Mouse (Mus musculus): ENCODE measurements at regions not wholly inside any gene's neighbourhood (a gene's known extent, or its start where the extent isn't known, plus 50 kb on each side); places are given as distances from the start of the nearest gene placed in this dataset.
"Not testable (repeated sequence)": the region's sequence is repeated elsewhere in the genome, so short reads cannot be mapped to it uniquely, and the experiment has no call there.

- DNase-seq = no peak
Measured at GRCm38 (mm10) chr7:36218386-36218785, 415.6 kb upstream of the Zfp507 start.

- peak; percentile 7 for DNase-seq
Measured at GRCm38 (mm10) chr7:36210034-36210433, 407.2 kb upstream of the Zfp507 start.

- DNase-seq = no peak
Measured at GRCm38 (mm10) chr7:36207525-36208260, 404.9 kb upstream of the Zfp507 start.

- DNase-seq = no peak
Measured at GRCm38 (mm10) chr7:36198091-36198700, 395.4 kb upstream of the Zfp507 start.

- DNase-seq = no peak
Measured at GRCm38 (mm10) chr7:36196154-36196720, 393.4 kb upstream of the Zfp507 start.

- DNase-seq = no peak
Measured at GRCm38 (mm10) chr7:36192645-36193044, 389.8 kb upstream of the Zfp507 start.

GRCm38 (mm10) chr7:36177947-36178346 is 375.1 kb upstream of the Zfp507 start:
- DNase-seq = no peak

- no peak for DNase-seq
Measured at GRCm38 (mm10) chr7:36175296-36175695, 372.5 kb upstream of the Zfp507 start.

GRCm38 (mm10) chr7:36172511-36172910 is 369.7 kb upstream of the Zfp507 start:
- DNase-seq = not testable (repeated sequence)

GRCm38 (mm10) chr7:36157270-36157945 is 354.6 kb upstream of the Zfp507 start:
- DNase-seq = no peak

- DNase-seq = no peak
Measured at GRCm38 (mm10) chr7:36156595-36156994, 353.8 kb upstream of the Zfp507 start.

GRCm38 (mm10) chr7:36155576-36155975 is 352.8 kb upstream of the Zfp507 start:
- no peak for DNase-seq

- no peak for DNase-seq
Measured at GRCm38 (mm10) chr7:36155159-36155558, 352.4 kb upstream of the Zfp507 start.

GRCm38 (mm10) chr7:36150871-36151560 is 348.2 kb upstream of the Zfp507 start:
- no peak for DNase-seq

- DNase-seq = no peak
Measured at GRCm38 (mm10) chr7:36136571-36136970, 333.8 kb upstream of the Zfp507 start.

GRCm38 (mm10) chr7:36134557-36134956 is 331.8 kb upstream of the Zfp507 start:
- DNase-seq = no peak

GRCm38 (mm10) chr7:36133658-36134143 is 330.9 kb upstream of the Zfp507 start:
- DNase-seq = peak; percentile 38

- no peak for DNase-seq
Measured at GRCm38 (mm10) chr7:36133026-36133425, 330.2 kb upstream of the Zfp507 start.

- peak; percentile 24 for DNase-seq
Measured at GRCm38 (mm10) chr7:36132569-36132968, 329.8 kb upstream of the Zfp507 start.

- no peak for DNase-seq
Measured at GRCm38 (mm10) chr7:36097054-36097453, 294.3 kb upstream of the Zfp507 start.

- peak; percentile 54 for DNase-seq
Measured at GRCm38 (mm10) chr7:36095258-36096130, 292.7 kb upstream of the Zfp507 start.

- no peak for DNase-seq
Measured at GRCm38 (mm10) chr7:36091132-36091531, 288.3 kb upstream of the Zfp507 start.
